Mouse (Mus musculus) limb, embryonic 12.5 days (tissue): Measurements from ENCODE around the gene Anks1b. TPM values are rescaled to one million over a fixed set of nuclear protein-coding genes. Genes with fewer than 3 reads are reported as not detected.
A peak's percentile ranks its signal among the peaks of the same experiment; 100 is the strongest.

Experiments
- ATAC-seq: fragments of 200-750 bp; cut with Nextera tagmentation; 2 replicates; pipeline ENCODE4 v1.8.0; 2017; ENCODE audit warnings: low read depth, moderate TSS enrichment; ENCODE audit not compliant: insufficient number of reproducible peaks, insufficient read depth, low FRiP score, low TSS enrichment
- H3K27ac ChIP-seq: fragments of 300-500 bp; sonication (generic); 2 replicates; pipeline ENCODE4 v1.5.1; 2016; ENCODE audit warnings: mild to moderate bottlenecking, moderate library complexity
- H3K27me3 ChIP-seq: fragments of 300-500 bp; sonication (generic); 2 replicates; pipeline ENCODE4 v1.6.1; 2016; ENCODE audit warnings: mild to moderate bottlenecking, moderate library complexity
- H3K36me3 ChIP-seq: fragments of 300-500 bp; sonication (generic); 2 replicates; pipeline ENCODE4 v1.6.1; 2016; ENCODE audit warnings: mild to moderate bottlenecking, moderate library complexity
- H3K4me1 ChIP-seq: fragments of 300-500 bp; sonication (generic); replicated peaks from 2 replicates; pipeline ENCODE4 v1.6.1; 2016
- H3K4me2 ChIP-seq: fragments of 300-500 bp; sonication (generic); 2 replicates; pipeline ENCODE4 v1.6.1; 2016; ENCODE audit warnings: mild to moderate bottlenecking, moderate library complexity
- H3K4me3 ChIP-seq: fragments of 300-500 bp; sonication (generic); replicated peaks from 2 replicates; pipeline ENCODE4 v1.5.1; 2016; ENCODE audit warnings: mild to moderate bottlenecking
- H3K9ac ChIP-seq: fragments of 300-500 bp; sonication (generic); replicated peaks from 2 replicates; pipeline ENCODE4 v1.6.1; 2016; ENCODE audit warnings: mild to moderate bottlenecking, moderate library complexity
- H3K9me3 ChIP-seq: fragments of 300-500 bp; sonication (generic); 2 replicates; pipeline ENCODE4 v1.6.1; 2016; ENCODE audit warnings: mild to moderate bottlenecking, moderate library complexity
- WGBS: fragments of 180-500 bp; shearing (Covaris S2); methylation state at CpG from one replicate; pipeline ENCODE4 v1.1.7; 2016; 5-methylcytosine and 5-hydroxymethylcytosine counted together
- polyA plus RNA-seq: library from polyadenylated mRNA; unstranded; fragments of >200 nt; fragmentation: Nextera tagmentation; extraction: Ambion mirVana; gene quantifications from 2 replicates; pipeline ENCODE4 v1.2.1, GENCODE M21; 2016

Gene Anks1b
- polyA plus RNA-seq, 1 experiment from 2014 or later = 1.8 TPM

DNA sequence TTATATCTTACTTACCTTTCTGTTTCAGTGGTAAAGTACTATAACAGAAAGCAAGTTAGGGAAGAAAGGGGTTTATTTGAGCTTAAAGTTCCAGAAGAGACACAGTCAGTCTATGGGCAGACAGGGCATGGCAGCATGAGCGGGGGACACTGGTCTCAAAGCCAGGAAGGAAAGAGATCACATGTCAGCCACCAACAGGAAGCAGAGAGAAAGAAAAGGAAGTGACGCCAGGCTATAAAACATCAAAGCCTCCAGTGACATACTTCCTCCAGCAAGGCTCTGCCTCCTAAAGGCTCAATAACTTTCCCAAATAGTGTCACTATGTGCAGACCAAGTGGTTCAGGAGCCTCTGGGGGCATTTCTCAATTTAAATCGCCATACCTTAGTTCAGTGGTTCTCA is 4.5 kb upstream of the Anks1b start:
- Histone ChIP-seq H3K27ac (no peak overlapping the region), H3K4me1 (peaks cover 3% of the 10 kb centered on the region), H3K4me2 (no peak overlapping the region), H3K9ac (no peak overlapping the region), H3K4me3 (no peak overlapping the region), H3K27me3 (peaks cover 20% of the 10 kb centered on the region), H3K36me3 (no peaks in the 10 kb centered on the region), H3K9me3 (no peaks in the 10 kb centered on the region)
- 74% methylated on average over 3 of the region's 3 CpGs for WGBS
- no peak for ATAC-seq

DNA sequence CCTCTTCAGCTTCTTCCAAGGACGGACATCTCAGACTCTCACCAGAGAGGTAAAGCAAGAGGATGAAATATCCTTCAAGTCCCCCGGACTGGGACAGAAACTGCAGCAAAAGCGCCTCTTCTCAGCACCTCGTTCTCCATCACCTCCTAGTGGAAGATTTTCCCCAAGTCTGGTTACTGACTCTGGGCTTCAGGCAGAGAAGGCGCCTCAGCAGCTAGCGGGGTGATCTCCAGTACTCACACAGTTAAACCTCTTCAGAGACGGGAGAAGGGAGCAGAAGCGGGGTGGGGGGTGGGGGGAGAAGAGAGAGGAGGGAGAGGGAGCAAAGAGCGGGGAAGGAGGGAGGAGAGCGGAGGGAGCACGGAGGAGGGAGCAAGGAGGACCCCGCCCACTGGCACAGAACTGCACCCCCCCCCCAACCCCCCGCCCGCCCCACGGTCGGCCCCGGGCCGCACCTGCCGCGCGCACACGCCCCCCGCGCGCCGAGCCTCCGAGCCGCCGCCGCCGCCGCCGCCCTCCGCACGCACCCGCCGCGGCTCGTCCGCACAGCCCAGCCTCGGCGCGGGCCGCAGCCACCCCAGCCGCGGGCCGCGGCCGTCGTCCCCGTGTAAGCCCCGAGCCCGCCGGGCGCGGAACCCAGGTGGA is 686 bp upstream of the Anks1b start:
- 0% methylated on average over 25 of the region's 56 CpGs for WGBS
- H3K27me3 ChIP-seq = peaks cover 23% of the 10 kb centered on the region
- H3K27ac ChIP-seq = no peak overlapping the region

DNA sequence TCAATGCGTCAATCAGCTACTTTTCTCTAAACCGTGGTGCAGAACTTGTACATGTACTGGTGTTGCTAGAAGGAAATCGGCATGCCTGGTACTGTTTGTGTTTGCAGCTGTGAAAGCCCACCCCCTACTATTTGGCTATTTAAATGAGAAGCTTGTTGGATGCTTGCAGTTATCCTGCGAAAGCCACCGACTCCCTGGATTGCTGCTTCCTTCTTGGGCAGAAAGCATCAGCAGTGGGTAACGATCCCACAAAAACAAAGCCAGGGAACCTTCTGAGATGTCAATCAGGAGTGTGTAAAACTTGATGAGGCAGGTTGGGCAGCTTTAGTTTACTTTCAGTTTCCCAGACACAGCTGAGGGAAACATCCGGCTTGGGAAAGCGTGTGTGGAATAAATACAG is 727 bp downstream of the Anks1b start:
- WGBS = 7% methylated on average over 8 of the region's 8 CpGs
- H3K4me2 ChIP-seq = peak overlapping the region; percentile 96
- no peaks in the 10 kb centered on the region for H3K9me3 ChIP-seq
- ATAC-seq = no peak
- H3K4me3 ChIP-seq = peak overlapping the region; percentile 64
- peaks cover 23% of the 10 kb centered on the region for H3K27me3 ChIP-seq
- no peaks in the 10 kb centered on the region for H3K36me3 ChIP-seq
- H3K4me1 ChIP-seq = peaks cover 8% of the 10 kb centered on the region
- no peak overlapping the region for H3K27ac ChIP-seq
- 0 out of 2 replicates have a peak overlapping the region, but pooled peaks have one; percentile 24 for H3K9ac ChIP-seq

More for the DNA sequence above, 686 bp upstream of the Anks1b start:
- ATAC-seq = peak; percentile 87
- no peaks in the 10 kb centered on the region for H3K36me3 ChIP-seq
- peak overlapping the region; percentile 65 for H3K9ac ChIP-seq
- peak overlapping the region; percentile 64 for H3K4me3 ChIP-seq
- no peaks in the 10 kb centered on the region for H3K9me3 ChIP-seq
- peaks cover 8% of the 10 kb centered on the region for H3K4me1 ChIP-seq
- peak overlapping the region; percentile 96 for H3K4me2 ChIP-seq

DNA sequence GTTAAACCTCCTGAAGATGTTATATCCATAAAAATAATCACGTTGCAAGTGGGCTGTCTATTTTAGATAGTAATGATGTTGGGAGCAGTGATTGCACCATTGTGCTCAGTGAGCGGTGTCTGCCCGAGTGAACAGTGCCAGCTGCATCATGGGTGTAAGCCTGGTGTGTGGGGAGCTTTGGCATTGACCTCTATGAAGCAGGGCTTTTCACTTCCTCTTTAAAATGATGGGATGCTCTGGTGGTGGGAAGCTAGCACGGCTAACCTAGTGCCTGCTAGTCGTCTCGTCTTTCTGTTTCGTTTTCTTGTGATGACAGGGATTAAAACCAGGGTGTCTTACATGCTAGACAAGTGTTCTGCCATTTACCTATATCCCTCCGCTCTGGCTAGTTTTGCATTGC is 10.3 kb downstream of the Anks1b start:
- ATAC-seq = no peak
- no peak overlapping the region for H3K4me2 ChIP-seq
- H3K27me3 ChIP-seq = 0 out of 2 replicates have a peak, but pooled peaks cover 3% of the 10 kb centered on the region
- H3K9me3 ChIP-seq = no peaks in the 10 kb centered on the region
- 85% methylated on average over 8 of the region's 8 CpGs for WGBS
- H3K4me1 ChIP-seq = no peaks in the 10 kb centered on the region
- no peak overlapping the region for H3K4me3 ChIP-seq
- no peak overlapping the region for H3K27ac ChIP-seq
- no peaks in the 10 kb centered on the region for H3K36me3 ChIP-seq
- no peak overlapping the region for H3K9ac ChIP-seq

DNA sequence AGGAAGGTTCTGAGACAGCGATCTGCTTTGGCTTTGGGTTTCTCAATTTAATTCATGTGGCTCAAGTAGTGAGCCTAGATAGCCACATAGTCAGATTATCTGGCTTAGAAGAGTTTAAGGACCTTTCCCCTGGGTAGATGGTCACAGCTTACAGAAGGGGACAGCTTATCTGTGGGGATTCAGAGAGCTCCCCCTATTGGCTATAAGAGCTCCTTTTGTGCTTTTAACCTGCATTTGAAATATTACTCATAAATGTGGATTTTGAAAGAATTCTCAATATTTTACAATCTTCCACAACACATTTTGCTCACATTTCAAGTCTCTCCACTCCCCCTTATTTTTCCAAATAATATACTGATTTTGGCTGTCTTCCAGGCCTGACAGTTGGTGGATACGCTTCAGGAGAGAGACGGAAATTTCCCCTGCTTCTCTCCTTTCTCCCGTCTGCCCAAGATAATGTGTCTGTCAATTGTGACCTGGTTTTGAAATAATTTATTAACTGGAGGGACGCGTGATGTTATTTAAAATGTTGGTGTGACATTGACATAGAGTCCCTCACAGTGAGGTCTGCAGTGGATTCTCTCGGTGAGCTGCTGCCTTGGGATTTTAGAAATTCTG is 29.5 kb downstream of the Anks1b start:
- Histone ChIP-seq H3K4me3 (no peak overlapping the region), H3K9me3 (no peaks in the 10 kb centered on the region), H3K36me3 (no peaks in the 10 kb centered on the region), H3K4me2 (no peak overlapping the region), H3K27ac (no peak overlapping the region), H3K9ac (no peak overlapping the region), H3K27me3 (no peaks in the 10 kb centered on the region), H3K4me1 (no peaks in the 10 kb centered on the region)
- ATAC-seq = no peak
- WGBS = 77% methylated on average over 7 of the region's 7 CpGs

DNA sequence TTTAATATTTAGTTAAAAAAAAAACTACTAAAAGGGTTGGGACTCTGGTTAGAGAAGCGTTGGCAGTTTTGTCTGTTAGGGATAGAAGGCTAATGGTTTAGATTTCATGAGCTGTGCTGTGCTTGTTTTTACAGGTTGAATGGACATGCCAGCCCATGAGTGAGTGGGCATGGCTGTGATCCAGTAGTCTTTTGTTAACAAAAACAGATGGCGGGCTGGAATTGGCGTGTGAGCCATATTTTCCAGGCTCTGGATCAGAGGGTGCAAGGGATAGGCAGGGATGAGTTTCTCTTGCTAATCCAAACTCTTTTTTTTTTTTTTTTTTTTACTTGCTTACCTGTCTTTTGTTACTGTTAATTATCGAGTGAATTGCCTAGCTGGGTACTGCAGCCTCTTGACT is 38.6 kb downstream of the Anks1b start:
- H3K4me2 ChIP-seq = no peak overlapping the region
- no peaks in the 10 kb centered on the region for H3K4me1 ChIP-seq
- no peak overlapping the region for H3K9ac ChIP-seq
- 80% methylated on average over 4 of the region's 4 CpGs for WGBS
- H3K9me3 ChIP-seq = no peaks in the 10 kb centered on the region
- H3K27me3 ChIP-seq = no peaks in the 10 kb centered on the region
- H3K27ac ChIP-seq = no peak overlapping the region
- no peaks in the 10 kb centered on the region for H3K36me3 ChIP-seq
- no peak overlapping the region for H3K4me3 ChIP-seq
- ATAC-seq = no peak

DNA sequence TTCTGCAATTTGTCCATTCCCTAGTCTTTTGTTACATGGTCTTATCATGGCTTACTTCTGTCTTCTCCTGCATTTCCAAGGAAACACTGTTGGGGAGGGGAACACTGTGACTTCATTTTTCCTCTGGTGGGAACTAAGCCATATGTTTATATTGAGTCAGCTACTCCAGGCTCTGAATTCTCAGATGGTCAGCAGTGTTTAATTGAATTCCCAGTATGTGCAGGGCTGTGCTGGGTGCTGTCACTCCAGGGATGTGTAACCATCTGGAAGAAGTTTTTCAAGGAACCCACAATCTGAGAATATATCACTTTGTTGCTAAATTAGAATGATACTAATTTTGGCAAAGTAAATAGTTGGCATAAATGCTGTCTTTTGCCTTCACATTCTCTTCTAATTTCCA is 39.9 kb downstream of the Anks1b start:
- no peaks in the 10 kb centered on the region for H3K9me3 ChIP-seq
- H3K4me2 ChIP-seq = no peak overlapping the region
- H3K36me3 ChIP-seq = no peaks in the 10 kb centered on the region
- H3K9ac ChIP-seq = no peak overlapping the region
- H3K4me3 ChIP-seq = no peak overlapping the region
- ATAC-seq = no peak
- H3K27me3 ChIP-seq = no peaks in the 10 kb centered on the region
- H3K4me1 ChIP-seq = no peaks in the 10 kb centered on the region
- H3K27ac ChIP-seq = no peak overlapping the region

DNA sequence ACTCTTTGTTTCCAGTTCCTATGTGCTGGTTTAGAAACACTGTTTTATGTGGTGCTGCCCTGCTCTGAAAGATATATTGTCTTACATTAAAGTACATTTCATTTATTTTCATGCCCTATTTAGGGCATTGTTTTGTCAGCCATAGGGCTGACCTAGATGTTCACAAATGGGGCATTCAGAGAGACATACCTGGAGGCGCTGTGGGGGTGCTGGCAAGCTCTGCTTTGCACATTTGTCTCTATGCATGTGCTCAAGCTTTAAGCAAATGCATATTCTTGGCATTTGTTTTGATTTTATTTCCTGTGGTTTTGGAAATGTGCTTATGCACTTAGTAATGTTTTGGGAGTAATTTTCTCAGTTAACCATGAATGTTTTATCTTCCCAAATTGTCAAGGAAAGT is 43.8 kb downstream of the Anks1b start:
- Histone ChIP-seq H3K36me3 (no peaks in the 10 kb centered on the region), H3K27me3 (no peaks in the 10 kb centered on the region), H3K4me1 (no peaks in the 10 kb centered on the region), H3K4me3 (no peak overlapping the region), H3K9me3 (no peaks in the 10 kb centered on the region), H3K27ac (no peak overlapping the region), H3K4me2 (no peak overlapping the region), H3K9ac (no peak overlapping the region)
- no peak for ATAC-seq
- WGBS = 80% methylated on average over 1 of the region's 1 CpGs

DNA sequence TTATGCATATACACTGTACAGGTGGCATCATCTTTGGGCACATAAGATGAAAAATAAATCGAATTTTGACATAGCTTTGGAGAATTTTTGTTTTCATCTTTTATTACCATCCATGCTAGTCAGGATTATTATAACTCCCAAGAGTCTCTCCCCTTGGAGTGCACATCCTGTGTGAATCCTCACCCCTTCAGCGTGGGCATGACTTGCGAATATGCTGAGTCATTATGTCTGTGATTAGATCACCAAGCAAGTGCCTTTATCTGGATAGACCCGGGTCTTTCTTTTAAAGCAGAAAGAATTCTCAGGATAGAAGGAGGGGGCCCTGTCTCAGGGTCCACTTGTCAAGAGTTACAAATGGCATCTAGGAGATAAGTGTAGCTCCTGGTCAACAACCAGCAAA is 48.7 kb downstream of the Anks1b start:
- H3K27me3 ChIP-seq = no peaks in the 10 kb centered on the region
- no peak for ATAC-seq
- no peaks in the 10 kb centered on the region for H3K36me3 ChIP-seq
- H3K9ac ChIP-seq = no peak overlapping the region
- H3K4me2 ChIP-seq = no peak overlapping the region
- H3K27ac ChIP-seq = no peak overlapping the region
- WGBS = 78% methylated on average over 4 of the region's 4 CpGs
- H3K9me3 ChIP-seq = peaks cover 14% of the 10 kb centered on the region; the same call in 1 of the 2 replicates
- H3K4me1 ChIP-seq = no peaks in the 10 kb centered on the region
- H3K4me3 ChIP-seq = no peak overlapping the region

DNA sequence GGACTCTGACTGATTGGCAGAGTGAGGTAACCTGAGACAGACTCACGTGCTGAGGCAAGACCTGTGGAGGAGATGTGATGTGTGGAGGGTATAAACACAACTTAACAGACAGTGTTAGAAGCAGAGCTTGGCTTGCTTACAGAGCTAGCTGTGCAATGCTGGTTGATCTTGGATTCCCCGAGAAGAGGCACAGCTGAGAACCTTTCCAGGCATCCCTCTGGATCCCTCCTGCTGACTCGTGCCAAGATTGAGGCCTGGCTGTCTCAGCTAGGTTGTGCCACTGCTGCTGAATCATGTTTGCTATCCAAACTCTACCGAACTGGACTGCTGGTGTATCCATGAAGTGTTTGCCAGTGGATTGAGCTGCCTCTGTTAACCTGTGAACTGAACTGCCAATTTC is 68.9 kb downstream of the Anks1b start:
- no peak for ATAC-seq
- Histone ChIP-seq H3K9ac (no peak overlapping the region), H3K9me3 (no peaks in the 10 kb centered on the region), H3K27me3 (no peaks in the 10 kb centered on the region), H3K27ac (no peak overlapping the region), H3K4me3 (no peak overlapping the region), H3K4me1 (no peaks in the 10 kb centered on the region), H3K36me3 (no peaks in the 10 kb centered on the region), H3K4me2 (no peak overlapping the region)
- WGBS = 75% methylated on average over 4 of the region's 4 CpGs

DNA sequence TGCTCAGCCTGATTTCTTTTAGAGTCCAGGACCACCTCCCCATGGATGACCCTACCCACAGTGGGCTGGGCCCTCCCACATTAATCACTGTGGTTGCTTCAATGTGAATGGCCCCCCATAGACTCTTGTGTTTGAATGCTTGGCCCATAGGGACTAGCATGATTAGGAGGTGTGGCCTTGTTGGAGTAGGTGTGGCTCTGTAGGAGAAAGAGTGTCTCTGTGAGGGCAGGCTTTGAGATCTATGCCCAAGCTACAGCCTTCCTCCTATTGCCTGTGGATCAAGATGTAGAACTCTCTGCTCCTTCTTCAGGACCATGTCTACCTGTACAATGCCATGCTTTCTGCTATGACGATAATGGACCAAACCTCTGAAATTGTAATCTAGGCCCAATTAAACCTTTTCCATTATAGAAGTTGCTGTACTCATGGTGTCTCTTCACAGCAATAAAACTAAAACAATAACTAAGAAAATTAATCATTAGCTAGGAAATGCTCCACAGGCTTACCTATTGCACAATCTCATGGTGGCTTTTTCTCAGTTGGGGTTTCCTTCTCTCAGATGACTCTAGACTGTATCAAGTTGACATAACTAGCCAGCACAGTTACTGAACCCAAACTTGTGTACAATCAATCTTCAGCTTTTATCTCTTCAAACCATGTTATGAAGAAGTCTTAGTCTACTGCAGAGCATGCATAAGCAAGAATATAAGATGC is 73.5 kb downstream of the Anks1b start:
- H3K4me2 ChIP-seq = no peak overlapping the region
- no peaks in the 10 kb centered on the region for H3K4me1 ChIP-seq
- no peak overlapping the region for H3K9ac ChIP-seq
- no peaks in the 10 kb centered on the region for H3K27me3 ChIP-seq
- H3K36me3 ChIP-seq = no peaks in the 10 kb centered on the region
- no peak overlapping the region for H3K27ac ChIP-seq
- H3K4me3 ChIP-seq = no peak overlapping the region
- no peak for ATAC-seq
- H3K9me3 ChIP-seq = no peaks in the 10 kb centered on the region
- WGBS = 96% methylated on average over 1 of the region's 1 CpGs
